Mouse (Mus musculus) lung, postnatal 0 days (tissue): Measurements from ENCODE around the gene Sec61g. TPM values are rescaled to one million over a fixed set of nuclear protein-coding genes. Genes with fewer than 3 reads are reported as not detected.
A peak's percentile ranks its signal among the peaks of the same experiment; 100 is the strongest.

Source experiments
- ATAC-seq: fragments of 200-750 bp; cut with Nextera tagmentation; 2 replicates; pipeline ENCODE4 v1.8.0; 2017; ENCODE audit warnings: moderate library complexity
- DNase-seq: peaks from one replicate; pipeline ENCODE4 v3.0.0-alpha.2; 2016; ENCODE audit warnings: low spot score
- H3K27ac ChIP-seq: fragments of 300-500 bp; sonication (generic); 2 replicates; pipeline ENCODE4 v1.5.1; 2014; ENCODE audit warnings: antibody characterized with exemption, mild to moderate bottlenecking, low read length, mixed read lengths
- H3K27me3 ChIP-seq: fragments of 300-500 bp; sonication (generic); replicated peaks from 2 replicates; pipeline ENCODE4 v1.6.1; 2014; ENCODE audit warnings: low read length, mixed read lengths; ENCODE audit not compliant: insufficient read depth
- H3K36me3 ChIP-seq: fragments of 300-500 bp; sonication (generic); 2 replicates; pipeline ENCODE4 v1.6.1; 2014; ENCODE audit warnings: low read length, mixed read lengths; ENCODE audit not compliant: insufficient read depth
- H3K4me1 ChIP-seq: fragments of 300-500 bp; sonication (generic); 2 replicates; pipeline ENCODE4 v1.6.1; 2014; ENCODE audit warnings: antibody characterized with exemption, low read depth, low read length, mixed read lengths; ENCODE audit not compliant: insufficient read depth
- H3K4me2 ChIP-seq: fragments of 300-500 bp; sonication (generic); replicated peaks from 2 replicates; pipeline ENCODE4 v1.6.1; 2014; ENCODE audit warnings: low read depth, mild to moderate bottlenecking, low read length, moderate library complexity, mixed read lengths
- H3K4me3 ChIP-seq: fragments of 300-500 bp; sonication (generic); 2 replicates; pipeline ENCODE4 v1.5.1; 2014; ENCODE audit warnings: low read depth, low read length
- H3K9ac ChIP-seq: fragments of 300-500 bp; sonication (generic); replicated peaks from 2 replicates; pipeline ENCODE4 v1.6.1; 2014; ENCODE audit warnings: low read depth, mild to moderate bottlenecking
- H3K9me3 ChIP-seq: fragments of 300-500 bp; sonication (generic); 2 replicates; pipeline ENCODE4 v1.6.1; 2016; ENCODE audit warnings: low read length, mixed read lengths
- CTCF ChIP-seq: IDR thresholded peaks from 2 replicates; pipeline ENCODE4 v1.5.1; 2016; ENCODE audit warnings: antibody characterized with exemption, mild to moderate bottlenecking
- EP300 ChIP-seq: IDR thresholded peaks from 2 replicates; pipeline ENCODE4 v1.6.1; 2016; ENCODE audit warnings: antibody characterized with exemption, mild to moderate bottlenecking, control low read depth
- WGBS: fragments of 180-500 bp; shearing (Covaris S2); extraction: QIAGEN DNeasy Blood & Tissue Kit; methylation state at CpG from one replicate; pipeline ENCODE4 v1.1.7; 2014; 5-methylcytosine and 5-hydroxymethylcytosine counted together
- polyA plus RNA-seq: library from polyadenylated mRNA; unstranded; fragments of >200 nt; fragmentation: Nextera tagmentation; extraction: Ambion mirVana; gene quantifications from 2 replicates; pipeline ENCODE4 v1.2.1, GENCODE M21; 2015

Gene Sec61g
- polyA plus RNA-seq, 1 experiment from 2014 or later, result 29.8 TPM

DNA sequence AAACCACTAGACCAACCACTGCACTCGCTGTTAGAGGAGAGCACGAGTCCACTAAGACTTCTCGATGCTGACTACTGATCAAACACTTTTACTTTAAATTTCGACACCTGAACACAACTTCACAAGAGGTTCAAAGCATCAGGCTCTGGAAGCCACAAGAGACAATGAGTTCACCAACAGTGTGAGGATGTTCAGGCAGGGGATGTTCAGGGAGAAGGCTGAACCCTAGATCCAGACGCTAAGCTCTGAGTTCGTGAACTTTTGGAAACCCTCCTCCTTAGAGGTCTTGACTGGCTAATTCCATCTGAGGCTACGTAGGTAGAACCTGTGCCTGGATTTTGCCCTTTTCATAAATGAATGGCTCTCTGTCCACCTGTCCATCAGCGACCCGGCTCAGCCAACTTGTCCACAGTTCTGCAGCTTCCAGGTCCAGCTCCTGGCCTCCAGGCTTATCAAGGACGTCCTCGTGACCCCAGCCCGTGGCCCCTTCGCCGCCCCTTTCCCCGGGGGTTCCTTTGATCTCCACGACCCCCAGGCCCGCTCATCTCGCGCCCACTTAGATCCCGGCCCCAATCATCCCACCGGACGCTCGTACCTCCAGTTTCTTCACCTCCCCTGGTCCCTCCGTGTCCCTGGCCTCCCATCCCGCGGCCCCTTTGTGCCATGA is 766 bp downstream of the Sec61g start:
- Histone ChIP-seq H3K4me3 (peak overlapping the region; percentile 88), H3K9ac (peak overlapping the region; percentile 98), H3K4me1 (peaks cover 6% of the 10 kb centered on the region; the same call in 1 of the 2 replicates), H3K9me3 (no peaks in the 10 kb centered on the region), H3K4me2 (peak overlapping the region; percentile 82), H3K27ac (peak overlapping the region; percentile 96), H3K36me3 (peaks cover 8% of the 10 kb centered on the region; the same call in 1 of the 2 replicates), H3K27me3 (no peaks in the 10 kb centered on the region)
- DNase-seq (peak; percentile 44), ATAC-seq (peak; percentile 30)
- TF ChIP-seq EP300, result no peak
- TF ChIP-seq CTCF, result no peak
- WGBS, result 3% methylated on average over 26 of the region's 26 CpGs

DNA sequence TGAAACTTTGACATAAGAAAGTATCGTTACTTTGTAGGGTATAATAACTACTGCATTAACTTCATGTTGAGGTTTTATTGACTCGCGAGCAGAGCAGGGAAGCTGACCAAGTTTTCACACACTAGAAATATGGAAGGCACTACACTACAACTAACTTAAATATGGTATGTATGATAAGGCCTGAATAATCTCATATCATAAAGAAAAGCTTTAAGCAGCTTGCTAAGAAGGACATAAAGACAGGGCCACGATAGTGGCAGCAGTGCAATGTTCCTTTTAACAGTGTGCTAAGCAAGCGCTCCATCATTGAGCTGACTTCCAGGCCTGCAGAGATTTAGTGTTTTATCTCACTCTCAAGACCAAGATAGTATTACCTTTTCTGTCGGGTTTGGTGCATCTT is 2.3 kb downstream of the Sec61g start:
- Histone ChIP-seq H3K36me3 (peaks cover 12% of the 10 kb centered on the region; the same call in 1 of the 2 replicates), H3K9ac (no peak overlapping the region), H3K4me1 (peaks cover 6% of the 10 kb centered on the region; the same call in 1 of the 2 replicates), H3K4me2 (no peak overlapping the region), H3K9me3 (no peaks in the 10 kb centered on the region), H3K27me3 (no peaks in the 10 kb centered on the region), H3K27ac (no peak overlapping the region), H3K4me3 (no peak overlapping the region)
- DNase-seq (no peak), ATAC-seq (no peak)
- TF ChIP-seq EP300, result no peak
- WGBS, result 95% methylated on average over 6 of the region's 6 CpGs

GRCm38 (mm10) chr11:16503150-16503549 is 5.1 kb downstream of the Sec61g start:
- Histone ChIP-seq H3K27me3 (no peaks in the 10 kb centered on the region), H3K4me3 (no peak overlapping the region), H3K9ac (no peak overlapping the region), H3K9me3 (no peaks in the 10 kb centered on the region), H3K36me3 (peaks cover 16% of the 10 kb centered on the region; the same call in 1 of the 2 replicates), H3K27ac (no peak overlapping the region), H3K4me1 (peaks cover 6% of the 10 kb centered on the region; the same call in 1 of the 2 replicates), H3K4me2 (no peak overlapping the region)
- ATAC-seq (no peak), DNase-seq (no peak)
- no peak for TF ChIP-seq CTCF
- TF ChIP-seq EP300, result no peak
- WGBS, result 89% methylated on average over 5 of the region's 5 CpGs

DNA sequence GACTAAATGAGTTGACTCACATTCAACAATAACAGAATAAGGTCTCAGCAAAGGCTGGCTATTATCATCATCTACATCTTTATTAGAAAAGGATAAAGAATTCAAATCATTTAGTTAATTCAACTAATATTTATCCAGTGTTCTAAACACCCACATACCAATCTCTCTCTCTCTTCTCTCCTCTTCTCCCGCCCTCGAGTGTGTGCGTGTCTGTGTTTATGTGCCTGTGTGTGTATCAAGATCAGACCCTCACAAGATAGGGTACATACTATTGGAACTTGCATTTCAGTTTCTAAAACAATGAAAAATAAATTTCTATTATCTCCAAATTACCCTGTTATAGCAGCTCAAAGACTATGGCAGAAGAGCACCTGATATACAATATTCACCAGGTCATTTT is 5.5 kb downstream of the Sec61g start:
- no peak overlapping the region for H3K4me2 ChIP-seq
- H3K9me3 ChIP-seq, result no peaks in the 10 kb centered on the region
- no peak overlapping the region for H3K4me3 ChIP-seq
- no peak for DNase-seq
- ATAC-seq, result no peak
- no peak overlapping the region for H3K9ac ChIP-seq
- WGBS, result 87% methylated on average over 3 of the region's 3 CpGs
- no peaks in the 10 kb centered on the region for H3K27me3 ChIP-seq
- TF ChIP-seq EP300 (no peak), CTCF (no peak)
- peaks cover 6% of the 10 kb centered on the region; the same call in 1 of the 2 replicates for H3K4me1 ChIP-seq
- no peak overlapping the region for H3K27ac ChIP-seq
- peaks cover 16% of the 10 kb centered on the region; the same call in 1 of the 2 replicates for H3K36me3 ChIP-seq

DNA sequence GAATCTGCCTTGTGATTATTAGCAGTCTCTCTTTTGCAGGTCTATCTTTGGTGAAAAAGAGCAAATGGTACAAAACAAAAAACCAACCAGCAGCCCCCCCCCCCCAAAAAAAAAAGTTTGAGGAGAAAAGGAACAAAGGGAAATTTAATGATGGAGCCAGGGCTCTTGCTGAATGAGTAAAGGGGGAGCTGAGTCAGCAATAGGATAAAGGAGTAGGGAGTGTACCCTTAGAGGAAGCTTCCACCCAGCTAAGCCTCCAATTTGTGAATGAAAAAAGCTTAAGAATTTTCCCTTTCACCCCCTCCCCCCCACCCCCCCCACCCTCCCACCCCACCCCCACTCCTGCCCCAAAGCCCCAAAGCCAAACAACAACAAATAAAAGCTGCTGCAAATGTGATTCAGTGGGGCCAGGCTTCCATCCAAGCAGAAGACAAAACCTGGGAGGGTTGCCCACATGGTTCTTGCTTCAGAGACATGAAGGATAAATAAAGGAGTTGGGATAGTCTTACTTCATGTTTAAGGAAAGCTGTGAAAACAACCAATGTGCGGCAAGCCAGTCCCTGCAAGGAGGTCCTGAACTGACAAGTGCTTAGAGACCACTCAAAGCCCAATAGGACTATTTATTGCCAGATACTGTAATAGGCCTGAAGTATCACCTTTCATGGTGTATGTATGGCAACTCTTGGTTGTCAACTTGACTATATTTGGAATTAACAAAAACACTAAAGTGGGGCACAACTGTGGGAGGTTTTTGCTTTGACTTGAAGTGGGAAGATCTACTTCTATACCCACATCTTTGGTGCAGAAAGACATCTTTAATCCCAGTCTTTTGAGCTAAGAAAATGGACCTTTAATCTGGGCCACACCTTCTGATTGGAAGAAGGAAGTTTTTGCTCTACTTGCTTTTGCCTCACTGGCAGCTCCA is 9.3 kb downstream of the Sec61g start:
- H3K4me3 ChIP-seq, result no peak overlapping the region
- H3K9me3 ChIP-seq, result no peaks in the 10 kb centered on the region
- H3K27ac ChIP-seq, result no peak overlapping the region
- no peak overlapping the region for H3K9ac ChIP-seq
- 31% methylated on average over 1 of the region's 1 CpGs for WGBS
- peaks cover 16% of the 10 kb centered on the region; the same call in 1 of the 2 replicates for H3K36me3 ChIP-seq
- H3K4me2 ChIP-seq, result no peak overlapping the region
- TF ChIP-seq CTCF, result no peak
- TF ChIP-seq EP300, result no peak
- DNase-seq (no peak), ATAC-seq (no peak)
- no peaks in the 10 kb centered on the region for H3K4me1 ChIP-seq
- H3K27me3 ChIP-seq, result no peaks in the 10 kb centered on the region

Other genes starting within 250 kb of the Sec61g start
- 9.3 and 14.5 TPM in 2 replicates for gene Egfr, start 243.7 kb upstream of the Sec61g start, polyA plus RNA-seq